Mouse (Mus musculus): ENCODE measurements at regions not wholly inside any gene's neighbourhood (a gene's known extent, or its start where the extent isn't known, plus 50 kb on each side); places are given as distances from the start of the nearest gene placed in this dataset.

DNA sequence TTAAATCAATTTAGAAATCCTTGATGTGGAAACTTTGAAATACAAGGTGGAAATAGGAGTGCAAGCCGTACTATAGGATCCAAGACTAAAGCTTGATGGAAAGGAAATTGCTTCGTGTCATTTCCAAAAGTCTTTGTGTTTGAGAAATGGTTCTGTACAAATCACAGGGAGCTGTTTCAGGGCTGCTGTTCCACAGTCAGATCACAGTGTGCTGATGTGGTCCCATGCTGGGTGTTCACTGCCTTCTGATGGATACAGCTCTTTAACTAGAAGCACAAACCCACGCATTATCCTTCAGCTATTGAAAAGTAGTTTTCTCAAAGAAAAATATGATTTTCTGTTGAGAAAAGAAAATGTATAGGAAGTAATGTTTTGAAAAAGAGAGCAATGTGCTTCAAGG is 391.3 kb downstream of the Arl4a start:
- no peak for TF ChIP-seq POLR2A (IDR thresholded peaks at IDR 0.05; ENCODE audit: control insufficient read depth in 1 of 2, insufficient read depth in 1 of 2, low read depth in 1 of 2, low read length in 2 of 2, poor library complexity in 1 of 2)
- TF ChIP-seq CTCF (IDR thresholded peaks at IDR 0.05 in 2 of 3, conservative IDR thresholded peaks at IDR 0.05 in 1 of 3; ENCODE audit: control insufficient read depth in 1 of 3, insufficient read depth in 1 of 3, low read depth in 2 of 3, low read length in 3 of 3, poor library complexity in 1 of 3, severe bottlenecking in 1 of 3) = no peak

Measured in MEL (cell line).